Mouse (Mus musculus): ENCODE data around the gene Csad.

Csad gene

DNA sequence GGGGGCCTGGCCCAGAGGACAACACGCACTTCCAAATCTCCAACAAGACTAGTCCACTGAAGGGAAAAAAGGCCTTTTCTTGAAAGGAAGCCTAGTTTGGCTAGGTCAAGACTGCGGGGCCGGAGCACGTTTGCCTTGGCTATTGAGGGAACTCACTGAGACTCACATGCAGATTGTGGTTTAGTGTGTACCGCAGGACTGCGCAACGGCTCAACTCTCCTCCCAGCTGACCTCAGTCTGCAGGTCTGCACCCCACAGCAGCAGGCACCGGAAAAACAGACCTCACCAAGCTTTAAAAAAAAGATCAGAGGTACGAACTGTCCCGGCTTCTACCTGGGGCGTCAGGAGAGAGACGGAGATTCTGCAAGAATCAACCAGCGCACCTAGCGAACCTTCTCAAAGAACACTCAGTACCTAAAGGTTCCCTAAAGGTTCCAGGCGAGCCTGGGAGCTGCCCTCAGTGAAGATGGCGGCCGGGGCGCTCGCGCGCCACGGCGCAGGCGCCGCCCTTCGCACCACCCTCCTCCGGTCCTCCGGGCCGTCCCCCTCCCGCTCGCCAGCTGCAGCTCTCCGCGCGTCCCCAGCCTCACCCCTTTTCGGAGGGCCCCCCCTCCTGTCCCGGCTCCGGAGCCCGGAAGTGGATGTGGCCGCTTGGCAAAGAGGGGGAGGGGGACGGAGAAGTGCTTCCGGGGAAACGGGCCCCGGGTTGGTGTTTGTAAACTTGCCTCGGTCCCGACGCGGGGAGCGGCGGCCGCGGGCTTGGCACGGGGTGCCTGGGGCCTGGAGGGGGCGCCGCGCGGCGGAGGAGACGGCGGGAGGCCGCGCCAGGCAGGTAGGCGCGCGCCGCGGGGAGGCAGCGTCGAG is 1.3 kb downstream of the Csad start, which contains the start of gene Zfp740:
Zfp740 (plus strand) TSS at position 279 of the 864 bp plus-strand sequence.
- DNase-seq (ENCODE audit: low spot score), result peak; percentile 97

DNA sequence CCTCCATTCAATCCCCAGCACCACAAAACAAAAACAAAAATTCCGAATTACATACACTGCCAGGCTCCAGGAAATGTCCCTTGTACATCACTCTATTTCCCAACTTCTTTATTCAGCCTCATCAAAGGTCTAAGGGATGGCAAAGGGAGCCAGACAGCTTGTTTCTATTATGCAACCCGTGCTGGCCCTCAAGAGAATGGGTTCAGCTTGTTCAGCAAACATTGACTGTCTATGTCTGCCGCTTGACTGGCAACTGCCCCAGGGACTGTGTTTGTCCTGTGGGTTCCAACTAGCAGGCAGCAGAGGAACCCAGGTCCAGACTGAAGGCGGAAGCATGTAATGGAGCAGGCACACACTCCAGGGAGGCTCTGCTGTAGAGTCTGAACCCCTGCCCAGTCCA is 5.7 kb downstream of the Csad start:
- DNase-seq (ENCODE audit: low spot score), result peak; percentile 62

DNA sequence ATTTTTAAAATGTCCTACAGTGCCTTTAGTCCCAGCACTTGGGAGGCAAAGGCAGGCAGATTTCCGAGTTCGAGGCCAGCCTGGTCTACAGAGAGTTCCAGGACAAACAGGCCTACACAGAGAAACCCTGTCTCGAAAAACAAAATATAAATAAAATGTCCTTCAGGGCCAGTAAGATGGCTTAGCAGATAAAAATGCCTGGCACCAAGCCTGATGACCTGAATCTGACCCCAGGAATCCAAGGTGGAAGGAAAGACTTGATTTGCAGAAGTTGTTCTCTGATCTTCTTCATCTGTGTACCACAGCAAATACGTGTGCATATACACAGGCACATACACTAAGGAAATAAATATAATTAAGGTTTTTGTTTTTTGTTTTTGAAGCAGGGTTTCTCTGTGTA is 9.2 kb downstream of the Csad start:
- DNase-seq (ENCODE audit: low spot score), result no peak

DNA sequence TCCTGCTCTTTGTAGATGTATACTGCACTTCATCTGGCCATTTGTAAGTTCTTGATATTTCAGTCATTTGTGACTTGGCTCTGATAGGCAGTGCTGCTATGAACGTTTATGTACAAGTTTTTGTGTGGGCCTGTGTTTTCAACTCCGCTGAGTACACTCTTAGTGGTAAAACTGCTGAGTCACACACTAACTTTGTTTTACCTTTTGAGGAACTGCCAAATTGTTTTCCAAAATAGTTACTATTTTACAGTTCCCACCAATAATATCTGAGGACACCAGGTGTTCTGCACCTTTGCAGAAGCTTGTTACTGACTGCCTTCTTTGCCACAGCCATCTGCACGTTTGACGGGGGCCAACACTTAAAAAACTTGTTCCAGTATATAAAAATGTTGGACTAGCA is 10.1 kb downstream of the Csad start:
- no peak for DNase-seq (ENCODE audit: low spot score)

DNA sequence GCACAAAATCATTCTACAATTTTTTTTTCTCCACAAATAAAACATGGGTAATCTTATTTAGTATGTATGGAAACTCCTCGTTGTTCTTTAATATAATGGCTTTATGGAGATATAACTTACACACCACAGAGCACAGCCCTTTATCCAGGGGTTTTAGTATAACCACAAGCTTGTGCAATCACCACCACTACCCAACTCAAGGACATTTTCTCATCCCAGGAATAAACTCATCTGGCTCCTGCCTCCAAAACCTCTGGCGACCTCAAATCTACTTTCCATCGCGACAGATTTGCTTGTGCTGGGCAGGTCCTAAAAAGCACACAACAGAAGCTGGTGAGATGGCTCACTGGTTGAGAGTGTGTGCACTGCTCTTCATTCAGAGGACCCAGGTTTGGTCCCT is 10.9 kb downstream of the Csad start:
- DNase-seq (ENCODE audit: low spot score), result no peak

DNA sequence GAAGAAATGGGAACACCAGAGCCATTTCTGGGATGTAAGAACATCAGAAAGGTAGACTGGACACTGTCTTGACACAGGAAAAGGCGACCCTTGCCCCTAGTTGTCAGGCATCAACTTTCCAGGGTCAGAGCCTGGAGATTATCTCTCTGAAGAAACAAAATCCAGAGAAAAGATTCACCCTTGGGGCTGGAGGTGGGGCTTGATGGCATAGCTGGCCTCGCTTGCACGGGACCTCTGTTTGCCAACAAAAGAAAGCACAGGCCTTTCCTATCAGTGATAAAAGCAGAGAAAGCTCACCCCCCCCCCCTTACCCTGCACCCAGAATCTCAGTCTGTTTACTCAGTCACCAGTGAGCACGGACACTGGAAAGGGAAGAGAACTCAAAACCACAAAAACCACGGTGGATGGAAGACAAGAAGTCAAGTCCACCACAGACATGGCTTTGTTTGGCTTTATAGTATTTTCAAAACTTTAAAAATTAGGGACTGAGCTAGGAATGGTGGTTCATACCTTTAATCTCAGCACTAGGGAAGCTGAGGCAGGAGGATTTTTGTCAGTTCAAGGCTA is 11.6 kb downstream of the Csad start:
- no peak for DNase-seq (ENCODE audit: low spot score)

DNA sequence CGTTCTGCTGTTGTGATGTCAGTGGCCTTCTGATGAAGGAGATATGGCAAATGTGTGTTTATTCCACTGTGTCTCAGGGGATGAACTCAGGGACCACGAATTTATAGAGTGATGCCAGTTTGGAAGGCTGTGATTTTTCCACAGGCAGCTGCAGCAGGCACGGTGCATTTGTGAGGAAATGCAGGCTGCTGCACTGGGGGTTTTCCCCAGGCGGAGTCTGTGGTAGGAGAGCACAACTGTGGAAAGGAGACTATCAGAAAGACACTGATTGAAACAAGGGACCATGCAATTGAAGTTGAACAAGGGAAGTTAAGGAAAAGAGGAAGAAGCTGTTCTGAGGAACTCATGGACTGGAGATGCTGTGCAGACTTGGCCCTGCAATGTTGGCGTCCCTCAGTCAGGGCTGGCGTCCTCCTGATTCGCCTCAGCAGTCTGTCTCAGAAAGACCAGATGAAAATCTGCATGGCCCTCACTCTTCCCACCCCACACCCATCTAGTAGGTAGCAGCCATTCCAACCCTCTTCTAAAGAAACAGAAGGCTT is 12.2 kb downstream of the Csad start:
- DNase-seq (ENCODE audit: low spot score), result no peak

DNA sequence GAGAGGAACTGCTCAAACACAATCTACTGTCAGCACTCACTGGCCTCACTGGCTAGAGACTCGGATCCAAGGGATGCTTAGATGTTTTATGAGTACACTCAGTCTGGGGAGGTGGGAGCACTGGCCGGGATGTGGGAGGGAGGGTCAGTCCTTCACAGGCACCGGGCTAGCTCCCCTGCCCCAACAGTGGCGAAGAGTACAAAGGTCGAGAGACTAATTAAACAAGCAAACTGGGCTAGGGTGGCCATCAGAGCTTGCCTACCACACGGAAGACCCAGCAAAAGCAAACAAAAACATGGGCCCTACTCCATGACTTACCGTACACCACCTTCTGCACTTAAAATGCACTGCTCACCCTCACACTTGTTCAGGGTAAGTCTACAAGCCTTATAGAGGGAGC is 12.8 kb downstream of the Csad start:
- no peak for DNase-seq (ENCODE audit: low spot score)

DNA sequence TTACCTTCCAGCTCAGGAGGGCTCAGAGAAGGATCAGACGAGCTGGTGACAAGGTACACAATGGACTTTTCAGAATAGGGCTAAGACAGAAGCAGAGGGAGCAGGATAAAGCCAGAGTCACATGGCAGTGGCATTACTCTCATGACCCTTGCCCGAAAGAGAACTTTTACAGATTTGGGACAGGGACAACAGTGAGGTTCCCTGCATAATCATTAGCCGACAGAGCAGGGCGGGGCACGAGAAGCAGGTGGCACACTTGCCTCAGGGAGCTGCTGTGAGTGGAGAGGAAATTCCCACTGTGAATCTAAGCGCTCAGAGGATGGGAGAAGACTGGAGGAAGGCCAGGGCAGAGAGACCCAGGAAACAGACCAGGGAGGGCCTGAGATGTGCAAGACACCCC is 15.6 kb downstream of the Csad start:
- DNase-seq (ENCODE audit: low spot score), result no peak

DNA sequence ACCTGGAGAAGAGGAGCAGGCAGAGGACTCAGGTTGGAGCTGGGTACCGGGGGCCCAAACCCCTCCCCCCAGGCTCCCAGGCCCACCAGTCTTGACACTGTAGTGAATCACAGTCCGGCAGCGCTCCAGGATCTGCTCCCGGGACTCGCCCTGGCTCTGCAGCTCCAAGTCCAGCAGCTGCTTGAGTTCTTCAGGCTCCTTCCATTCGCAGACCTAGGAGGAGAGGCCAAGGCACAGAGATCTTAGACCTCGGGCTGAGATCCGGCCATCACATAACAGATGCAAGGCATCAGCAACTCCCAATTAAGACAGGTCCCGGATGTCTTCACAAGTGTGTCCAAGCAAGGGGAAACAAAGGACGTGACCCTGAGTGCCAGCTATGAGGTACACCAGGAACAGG is 16.4 kb downstream of the Csad start:
- DNase-seq (ENCODE audit: low spot score), result peak; percentile 65

DNA sequence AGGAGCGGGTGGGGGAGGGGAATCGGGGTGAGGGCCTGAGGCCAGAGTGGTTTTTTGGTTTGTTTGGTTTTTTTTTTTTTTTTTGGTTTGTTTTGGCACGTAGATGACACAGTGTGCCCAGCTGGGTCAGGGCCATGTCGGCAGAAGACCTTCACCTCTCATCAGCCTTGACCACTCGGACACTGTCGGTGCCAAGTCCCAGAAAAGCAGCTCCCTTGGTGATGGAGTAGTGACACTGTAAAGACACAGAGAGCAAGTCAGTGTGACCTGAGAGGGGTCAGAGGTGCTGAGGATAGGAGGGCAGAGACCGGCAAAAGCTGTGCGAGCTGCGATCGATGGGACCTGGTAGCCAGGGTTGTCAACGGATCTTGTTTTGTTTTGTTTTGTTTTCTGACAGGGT is 18.3 kb downstream of the Csad start:
- DNase-seq (ENCODE audit: low spot score), result no peak

DNA sequence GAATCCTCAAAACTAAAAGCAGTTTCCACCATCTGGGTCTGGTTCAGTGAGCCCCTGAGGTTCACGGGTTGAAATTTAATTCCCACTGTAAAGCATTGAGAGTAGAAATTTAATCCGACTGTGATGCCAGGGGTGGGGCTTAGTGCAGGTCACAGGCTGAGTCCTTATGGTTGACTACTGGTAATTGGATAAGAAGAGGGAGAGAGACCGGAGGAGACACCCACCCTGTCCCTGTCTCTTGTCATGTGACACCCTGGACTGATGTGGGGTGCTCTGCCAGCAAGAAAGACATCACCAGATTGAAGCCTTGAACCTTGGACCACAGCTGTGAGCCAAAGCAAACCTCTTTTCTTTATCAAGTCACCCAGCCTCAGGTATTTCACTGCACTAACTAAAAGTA is 21.4 kb downstream of the Csad start:
- DNase-seq (ENCODE audit: low spot score), result no peak

DNA sequence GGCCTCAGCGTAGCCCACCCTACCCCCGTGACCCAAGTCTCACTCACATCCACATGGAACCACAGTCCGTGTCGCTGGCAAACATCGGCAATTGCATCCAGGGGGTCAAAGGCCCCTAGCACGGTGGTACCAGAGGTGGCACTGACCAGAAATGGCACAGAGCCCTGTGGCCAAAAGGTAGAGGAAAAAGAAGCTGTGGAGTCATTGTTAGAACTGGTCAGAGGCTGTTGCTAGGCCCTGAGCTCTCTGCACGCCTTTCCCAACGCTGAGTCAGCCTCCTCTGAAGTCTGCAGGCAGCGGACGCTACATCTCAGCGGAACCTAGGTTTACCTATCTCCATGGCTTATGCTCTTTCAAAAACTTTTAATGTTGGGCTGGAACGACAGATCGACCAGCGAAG is 24.6 kb downstream of the Csad start:
- DNase-seq (ENCODE audit: low spot score), result no peak

DNA sequence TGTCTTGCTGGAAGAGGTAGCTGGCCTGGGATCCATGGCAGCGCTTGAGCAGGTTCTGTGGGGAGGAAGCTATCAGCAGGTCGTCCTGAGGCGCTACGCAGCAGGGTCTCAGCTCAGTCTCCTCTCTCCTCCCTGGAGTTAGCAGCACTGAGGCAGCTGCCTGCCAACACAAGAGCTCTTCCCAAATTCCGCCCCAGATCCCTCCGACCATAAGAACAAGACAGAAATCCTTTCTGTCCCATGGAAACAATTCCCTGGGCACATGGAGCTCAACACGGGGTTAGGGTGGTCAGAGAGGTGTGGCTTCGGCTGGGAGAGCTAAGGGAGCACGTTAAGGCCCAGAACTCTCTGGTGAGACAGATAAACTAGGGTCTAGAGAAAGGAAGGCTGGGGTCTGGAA is 25.4 kb downstream of the Csad start:
- DNase-seq (ENCODE audit: low spot score), result no peak

DNA sequence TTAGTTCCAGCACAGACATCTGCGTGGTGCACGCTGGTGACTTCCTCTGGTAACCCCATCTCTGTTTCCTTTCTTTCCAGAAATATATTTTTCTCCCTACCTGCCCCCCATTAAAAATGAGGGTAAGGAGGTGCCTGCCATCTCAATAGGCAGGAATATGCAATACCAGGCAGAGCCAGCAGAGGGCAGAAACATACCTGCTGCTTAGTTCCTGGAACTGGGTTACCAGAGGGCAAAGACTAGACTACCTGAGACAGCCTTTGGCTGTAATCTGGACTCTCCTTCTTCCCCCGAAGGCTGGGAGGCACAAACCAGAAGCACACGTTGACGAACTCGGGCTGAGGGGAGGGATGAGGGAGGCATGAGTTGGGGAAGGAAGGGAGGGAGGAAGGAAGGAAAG is 26.2 kb downstream of the Csad start:
- peak; percentile 83 for DNase-seq (ENCODE audit: low spot score)

DNA sequence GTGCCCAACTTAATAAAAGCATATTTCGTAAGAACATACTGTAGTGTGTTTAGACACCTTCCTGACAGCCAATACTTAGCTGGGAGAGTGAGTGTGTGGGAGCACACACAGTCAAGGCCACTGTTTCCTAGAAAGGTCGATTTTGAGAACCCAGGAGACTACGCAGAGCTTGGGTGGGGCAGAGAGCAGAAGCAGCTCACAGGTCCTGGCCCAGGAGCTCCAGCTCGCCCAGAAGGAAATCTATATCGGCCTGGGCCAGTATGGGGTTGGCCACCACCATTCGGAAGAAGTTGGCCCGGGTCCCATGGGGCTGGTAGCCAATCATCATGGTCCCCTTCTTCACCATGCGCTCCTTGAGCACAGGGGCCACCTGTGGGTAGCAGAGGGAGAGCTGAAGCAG is 27.1 kb downstream of the Csad start:
- no peak for DNase-seq (ENCODE audit: low spot score)

DNA sequence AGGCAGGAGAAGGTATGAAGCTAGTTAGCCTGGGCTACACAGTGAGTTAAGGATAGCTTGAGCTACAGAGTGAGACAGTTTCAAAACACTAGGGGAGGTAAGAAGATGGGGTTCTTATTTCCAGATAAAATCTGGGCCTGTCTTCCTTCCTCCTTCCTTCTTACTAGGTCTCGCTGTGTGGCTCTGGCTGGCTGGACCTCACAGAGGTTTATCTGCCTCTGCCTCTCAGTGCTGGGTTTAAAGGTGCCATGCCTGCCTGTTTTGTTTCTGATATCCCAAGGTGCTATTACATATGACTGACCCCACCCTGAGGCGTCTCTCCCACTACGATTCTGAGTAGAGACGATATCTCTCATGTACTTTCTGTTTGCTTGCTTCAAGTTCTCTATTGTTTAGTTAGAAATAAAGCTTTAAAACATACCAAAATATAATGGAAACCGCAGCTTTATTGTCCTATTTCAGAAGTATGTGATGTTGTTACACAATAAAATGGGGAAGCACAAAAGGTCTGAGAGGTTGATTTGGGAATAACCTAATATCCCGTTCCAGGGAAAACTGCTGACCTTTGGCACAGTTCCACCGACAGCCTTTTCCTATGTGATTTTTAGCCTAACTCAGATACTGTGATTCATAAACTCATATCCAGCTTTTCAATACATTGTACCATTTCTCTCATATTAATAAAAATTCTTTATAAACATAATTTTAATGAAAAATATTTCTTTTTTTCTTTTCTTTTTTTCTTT is 27.8 kb downstream of the Csad start:
- DNase-seq (ENCODE audit: low spot score), result no peak

DNA sequence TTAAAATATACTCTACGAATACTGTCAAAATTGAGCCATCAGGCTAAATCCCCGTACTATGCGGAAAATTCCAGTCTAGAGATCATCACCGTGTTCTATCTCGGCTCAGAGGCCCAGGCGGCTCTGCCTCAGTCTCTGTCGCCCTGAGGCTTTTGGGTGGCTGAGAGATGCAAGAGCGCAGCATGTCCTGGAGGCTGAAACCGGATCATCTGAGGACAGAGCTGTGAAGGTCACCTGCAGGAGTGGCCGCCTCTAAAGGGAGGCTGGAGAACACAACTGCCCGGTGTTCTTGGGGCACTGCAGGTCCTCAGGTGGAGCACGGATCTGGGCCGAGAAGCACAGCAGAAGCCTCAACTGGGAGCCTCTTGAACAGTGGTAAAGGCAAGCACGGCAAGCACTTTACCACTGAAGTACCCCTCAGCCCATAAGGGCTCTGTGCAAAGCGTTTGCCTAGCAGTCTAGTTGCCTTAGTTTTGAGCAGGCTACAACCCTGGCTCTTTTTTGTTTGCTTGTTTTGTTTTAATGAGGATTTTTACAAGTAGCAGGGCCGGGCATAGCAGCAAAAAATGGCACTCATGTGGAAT is 28.7 kb downstream of the Csad start:
- peak; percentile 54 for DNase-seq (ENCODE audit: low spot score)

DNA sequence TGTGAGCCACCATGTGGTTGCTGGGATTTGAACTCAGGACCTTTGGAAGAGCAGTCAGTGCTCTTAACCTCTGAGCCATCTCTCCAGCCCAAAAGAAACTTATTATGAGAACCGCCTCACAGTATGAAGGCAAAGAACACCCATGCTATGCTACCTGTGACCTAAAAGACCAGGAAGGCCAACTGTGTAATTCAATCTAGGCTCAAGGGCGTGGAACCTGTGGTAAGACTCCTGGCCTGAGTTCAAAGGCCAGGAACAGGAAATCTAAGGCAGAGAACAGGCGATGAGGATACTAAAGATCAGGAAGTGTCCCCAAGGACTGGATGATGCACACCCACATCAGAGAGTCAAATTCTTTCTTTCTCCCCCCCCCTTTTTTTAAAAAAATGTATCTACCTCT is 30.9 kb downstream of the Csad start:
- no peak for DNase-seq (ENCODE audit: low spot score)

DNA sequence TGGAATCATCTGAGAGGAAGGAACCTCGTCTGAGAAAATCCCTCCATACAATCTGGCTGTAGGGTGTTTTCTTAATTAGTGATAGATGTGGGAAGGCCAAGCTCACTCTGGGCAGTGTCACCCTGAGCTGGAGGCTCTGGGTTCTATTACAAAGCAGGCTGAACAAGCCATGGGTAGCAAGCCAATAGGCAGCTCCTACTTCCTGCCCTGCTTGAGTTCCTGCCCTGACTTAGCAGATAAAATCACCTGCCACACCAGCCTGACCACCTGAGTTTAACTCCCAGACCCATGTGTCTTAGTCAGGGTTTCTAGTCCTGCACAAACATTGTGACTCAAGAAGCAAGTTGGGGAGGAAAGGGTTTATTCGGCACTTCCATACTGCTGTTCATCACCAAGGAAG is 35.5 kb downstream of the Csad start:
- DNase-seq (ENCODE audit: low spot score), result no peak

DNA sequence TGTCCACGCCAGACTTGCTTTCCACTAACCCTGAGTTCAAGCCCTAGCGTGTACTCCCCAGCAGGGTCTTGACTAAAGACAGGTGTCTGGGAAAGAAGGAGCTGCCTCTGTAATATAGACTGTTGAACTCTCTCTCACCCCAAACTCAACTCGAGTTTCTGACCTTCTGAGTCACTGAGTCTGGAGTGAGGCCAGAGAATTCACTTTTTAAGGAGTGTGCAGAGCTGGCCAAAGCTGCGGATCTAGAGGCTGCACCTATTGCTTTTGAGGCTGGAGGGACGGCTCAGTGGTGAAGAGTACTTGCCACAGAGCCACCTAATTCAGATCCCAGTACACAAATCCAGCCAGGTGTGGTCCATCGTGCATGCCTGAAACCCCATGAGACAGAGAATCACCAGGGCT is 36.9 kb downstream of the Csad start:
- DNase-seq (ENCODE audit: low spot score), result peak; percentile 65

DNA sequence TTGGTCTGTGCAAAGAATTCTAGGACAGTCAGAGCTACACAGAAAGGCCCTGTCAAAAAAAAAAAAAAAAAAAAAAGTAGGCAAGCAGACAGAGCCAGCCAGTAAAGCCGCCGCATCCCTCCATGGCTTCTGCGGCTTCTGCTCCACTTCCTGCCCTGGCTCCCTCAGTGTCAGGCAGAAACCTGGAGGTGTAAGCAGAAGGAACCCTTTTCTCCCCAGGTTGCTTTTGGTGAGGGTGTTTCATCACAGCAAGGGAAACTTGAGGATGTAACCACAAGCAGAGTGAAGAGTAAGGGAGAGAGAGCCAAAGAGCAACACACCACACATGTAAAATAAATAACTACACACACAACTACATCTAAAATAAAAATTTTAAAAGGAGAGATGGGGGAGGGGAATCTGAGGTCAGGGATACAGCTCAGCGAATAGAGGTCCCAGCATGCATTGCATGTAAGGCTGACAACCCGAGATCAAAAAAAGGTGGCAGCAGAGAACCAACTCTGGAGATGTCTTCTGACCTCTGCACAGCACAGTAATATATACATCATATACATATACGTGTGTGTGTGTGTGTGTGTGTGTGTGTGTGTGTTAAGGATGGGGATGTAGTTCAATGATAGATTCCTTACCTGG is 38.9 kb downstream of the Csad start:
- DNase-seq (ENCODE audit: low spot score), result no peak
